Mouse (Mus musculus) frontal cortex, adult 2 months (tissue): ENCODE data around the gene Abcb8. TPM values are rescaled to one million over a fixed set of nuclear protein-coding genes. Genes with fewer than 3 reads are reported as not detected.

Experiments used
- DNase-seq, 2 experiments: peaks; one replicate each; pipeline ENCODE4 v3.0.0; 2022; ENCODE audit warnings: low spot score in 1 of 2; ENCODE audit errors: extremely low spot score in 1 of 2
- polyA plus RNA-seq: library from polyadenylated mRNA; depleted of rRNA; stranded (reverse); fragments of >200 nt; gene quantifications from 2 replicates; pipeline ENCODE4 v1.2.3, GENCODE M21; 2012

Gene Abcb8
- polyA plus RNA-seq, 1 experiment, result 53.9 TPM

DNA sequence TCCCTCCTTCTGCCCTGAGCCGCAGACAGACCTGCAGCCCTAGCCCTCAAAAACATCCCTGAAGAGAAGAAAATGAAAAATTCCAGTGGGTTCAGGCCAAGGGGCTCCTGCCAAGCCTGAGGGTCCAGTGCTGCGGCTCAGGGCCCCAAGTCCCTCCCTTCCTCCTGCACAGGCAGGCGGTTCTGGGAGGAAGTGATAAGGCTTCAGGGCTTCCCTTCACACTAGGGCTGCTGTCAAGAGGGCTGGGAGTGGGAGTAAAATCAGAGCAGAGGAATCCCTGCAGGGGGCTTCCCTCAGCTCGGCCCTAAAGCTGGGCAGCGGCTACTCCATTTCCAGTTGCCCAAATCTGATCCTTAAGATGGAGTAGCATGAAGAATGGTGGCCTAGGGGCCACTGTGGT lies 27.9 kb upstream of the Abcb8 start:
- DNase-seq, result no peak

DNA sequence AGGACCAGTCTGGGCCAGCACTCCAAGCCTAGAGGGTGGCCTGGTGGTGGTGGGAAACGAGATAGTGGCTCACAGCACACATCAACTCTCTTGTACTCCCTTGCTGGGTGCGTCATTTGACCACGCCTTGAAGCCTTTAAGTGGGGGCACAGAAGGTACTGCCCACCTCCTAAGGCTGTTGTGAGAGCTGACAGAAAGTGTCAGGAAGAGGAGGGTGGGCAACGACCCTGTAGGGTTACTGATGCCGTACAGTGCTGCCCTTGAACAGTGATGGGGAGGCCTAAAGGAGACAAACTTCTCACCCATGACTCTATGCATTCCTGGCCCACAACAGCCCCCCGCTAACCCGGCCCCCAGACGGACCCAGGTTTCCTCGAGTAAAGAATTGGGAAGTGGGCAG lies 27.0 kb upstream of the Abcb8 start:
- no peak for DNase-seq

DNA sequence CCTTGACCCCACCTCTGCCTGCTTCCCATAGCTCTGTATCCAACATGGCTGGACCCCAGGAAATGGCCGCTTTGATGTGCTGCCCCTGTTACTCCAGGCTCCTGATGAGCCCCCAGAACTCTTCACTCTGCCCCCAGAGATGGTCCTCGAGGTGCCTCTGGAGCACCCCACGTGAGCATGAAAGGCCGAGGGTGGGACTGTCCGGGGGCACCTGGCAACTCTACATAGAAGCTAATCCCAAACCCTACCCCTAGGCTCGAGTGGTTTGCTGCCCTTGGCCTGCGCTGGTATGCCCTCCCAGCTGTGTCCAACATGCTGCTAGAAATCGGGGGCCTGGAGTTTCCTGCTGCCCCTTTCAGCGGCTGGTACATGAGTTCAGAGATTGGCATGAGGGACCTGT lies 23.7 kb upstream of the Abcb8 start:
- DNase-seq, result no peak

DNA sequence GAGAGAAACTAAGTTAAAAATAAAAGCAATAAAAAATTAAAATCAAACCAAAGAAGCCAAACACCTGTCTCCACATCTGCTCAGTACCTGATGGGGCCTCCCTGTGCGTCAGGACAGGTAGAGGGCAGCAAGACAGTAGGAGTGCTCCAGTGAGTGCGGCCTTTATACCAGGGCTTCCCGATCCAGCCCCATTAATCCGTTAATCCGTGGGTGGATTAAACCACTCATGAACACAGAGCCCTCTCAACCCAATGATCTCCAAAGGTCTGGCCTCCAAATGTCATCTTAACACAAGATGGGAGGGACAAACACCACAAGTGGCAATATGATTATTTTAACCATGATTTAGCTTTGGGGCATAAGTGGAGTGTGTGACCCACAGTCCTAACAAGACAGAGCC lies 19.7 kb upstream of the Abcb8 start:
- no peak for DNase-seq

DNA sequence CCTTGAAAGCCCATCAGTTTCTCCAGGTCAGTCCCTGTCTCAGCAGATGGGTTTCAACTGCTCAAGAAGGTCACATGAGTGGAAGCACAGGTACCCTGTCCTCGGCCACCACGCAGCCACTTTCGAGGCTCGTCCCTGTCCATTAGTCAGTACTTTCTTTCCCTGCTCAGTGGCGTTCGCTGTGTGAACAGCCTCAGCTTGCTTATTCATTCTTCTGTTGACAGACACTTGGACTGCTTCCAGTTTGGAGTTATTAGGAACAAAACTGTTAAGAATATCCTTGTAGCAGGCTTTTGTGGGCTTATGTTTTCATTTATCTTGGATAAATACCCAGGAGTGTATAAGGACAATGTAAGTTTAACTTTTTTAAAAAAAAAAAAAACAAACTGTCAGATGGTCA lies 19.2 kb upstream of the Abcb8 start:
- DNase-seq, result no peak

DNA sequence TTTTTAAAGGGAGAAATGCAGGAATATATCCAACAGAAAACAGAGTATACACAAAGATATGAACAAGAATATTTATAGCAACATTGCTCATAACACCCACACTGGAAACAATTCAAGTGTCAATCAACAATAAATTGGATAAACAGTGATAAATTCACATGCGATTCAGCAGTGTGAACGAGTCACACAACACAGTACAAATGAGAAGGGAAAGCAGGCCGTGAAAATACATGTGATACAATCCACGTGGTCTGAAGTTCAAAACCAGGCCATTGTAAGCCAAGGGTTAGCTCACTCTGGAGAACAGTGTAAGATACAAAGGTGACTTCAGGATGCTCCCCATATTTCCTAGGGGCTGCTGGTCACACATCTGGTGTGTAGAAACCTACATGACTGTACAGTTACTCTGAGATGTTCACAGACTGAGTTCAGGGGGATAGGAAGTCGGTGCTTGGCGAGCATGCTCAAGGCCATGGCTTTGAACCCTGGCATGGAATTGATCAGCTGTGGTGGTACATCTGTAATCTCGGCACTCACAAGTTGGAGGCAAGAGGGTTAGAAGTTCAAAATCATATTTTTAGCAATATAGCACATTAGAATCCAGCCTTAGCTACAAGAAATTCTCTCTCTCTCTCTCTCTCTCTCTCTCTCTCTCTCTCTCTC lies 18.7 kb upstream of the Abcb8 start:
- no peak for DNase-seq

DNA sequence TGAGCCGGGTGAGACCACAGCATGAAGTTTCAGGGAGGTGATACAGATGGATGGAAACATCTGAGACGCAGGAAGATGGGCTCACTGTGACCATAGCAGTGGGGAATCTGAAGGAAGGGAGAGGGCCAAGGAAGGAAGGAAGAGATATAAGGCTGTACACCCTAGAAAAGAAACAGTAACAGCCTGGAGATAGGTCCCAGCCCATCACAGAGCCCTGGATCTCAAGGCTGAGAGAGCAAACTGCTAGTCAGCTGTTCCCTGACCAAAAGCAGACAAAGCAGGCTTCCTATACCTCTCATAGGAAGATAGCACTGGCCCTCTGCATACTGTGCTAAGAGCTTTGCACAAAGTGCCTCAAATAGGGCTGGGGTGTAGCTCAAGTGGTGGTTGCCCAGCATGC lies 14.8 kb upstream of the Abcb8 start:
- no peak for DNase-seq

DNA sequence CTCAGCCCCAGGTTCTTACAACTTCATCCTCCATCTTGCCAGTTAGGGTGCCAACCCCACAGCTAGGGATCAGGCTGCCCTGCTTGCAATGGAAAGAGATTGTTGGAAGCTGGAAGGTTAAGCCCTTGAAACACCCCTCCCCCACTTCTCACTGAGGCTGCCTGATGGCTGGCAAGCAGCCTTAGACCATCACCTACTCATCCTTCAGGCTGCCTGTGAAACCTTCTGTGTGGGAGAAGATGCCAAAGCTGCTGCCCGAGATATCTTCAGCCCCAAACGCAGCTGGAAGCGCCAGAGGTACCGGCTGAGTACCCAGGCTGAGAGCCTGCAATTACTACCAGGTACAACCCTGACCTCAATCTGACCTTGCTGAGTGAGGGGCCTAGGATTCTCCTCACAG lies 14.0 kb upstream of the Abcb8 start:
- DNase-seq, result peak in 1 of 2 experiments; percentile 47

DNA sequence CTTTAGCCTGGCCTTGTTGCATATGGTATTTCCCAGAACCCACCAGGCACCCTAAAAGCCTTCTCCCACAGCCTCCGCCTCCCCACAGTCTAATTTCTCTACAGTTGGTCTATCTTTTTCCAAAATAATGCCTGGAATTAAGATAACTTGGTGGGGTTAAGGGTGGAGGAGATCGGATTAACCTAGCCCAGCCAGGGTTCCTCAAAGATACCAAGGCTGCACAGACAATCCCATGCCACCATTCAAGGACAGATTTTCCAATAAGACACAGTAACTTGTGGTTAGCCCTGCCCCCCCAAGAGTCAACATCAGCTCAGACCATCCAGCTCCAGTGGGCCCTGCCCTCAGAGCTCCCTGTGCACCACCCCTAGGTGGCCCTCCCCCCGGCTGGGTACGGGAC lies 13.0 kb upstream of the Abcb8 start:
- DNase-seq, result no peak

DNA sequence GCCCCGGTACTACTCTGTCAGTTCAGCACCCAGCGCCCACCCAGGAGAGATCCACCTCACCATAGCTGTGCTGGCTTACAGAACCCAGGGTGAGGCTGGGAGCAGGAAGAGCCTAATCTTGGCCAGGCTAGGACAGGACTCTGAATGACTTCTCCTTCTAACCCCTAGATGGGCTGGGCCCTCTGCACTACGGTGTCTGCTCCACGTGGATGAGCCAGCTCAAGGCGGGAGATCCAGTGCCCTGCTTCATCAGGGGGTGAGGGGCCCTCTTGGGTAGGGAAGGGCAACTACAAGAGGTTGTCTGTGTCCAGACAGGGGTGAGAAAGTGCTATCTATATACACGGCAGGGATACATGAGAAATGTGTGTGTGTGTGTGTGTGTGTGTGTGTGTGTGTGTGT lies 12.0 kb upstream of the Abcb8 start:
- no peak for DNase-seq

DNA sequence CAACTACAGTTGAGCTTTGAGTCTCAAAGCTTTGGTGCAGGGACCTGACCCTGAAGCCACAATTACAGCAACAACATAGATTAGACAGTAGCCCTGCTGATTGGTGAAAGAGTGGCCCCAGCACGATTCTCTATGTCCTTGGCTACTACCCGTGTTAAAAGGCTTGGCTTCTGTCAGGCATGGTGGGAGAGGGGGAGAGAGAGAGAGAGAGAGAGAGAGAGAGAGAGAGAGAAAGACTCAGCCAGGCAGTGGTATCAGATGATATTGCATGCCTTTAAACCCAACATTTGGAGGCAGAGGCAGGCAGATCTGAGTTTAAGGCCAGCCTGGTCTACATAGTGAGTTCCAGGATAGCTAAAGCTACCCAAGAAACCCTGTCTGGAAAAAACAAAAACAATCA lies 11.5 kb upstream of the Abcb8 start:
- DNase-seq, result no peak

DNA sequence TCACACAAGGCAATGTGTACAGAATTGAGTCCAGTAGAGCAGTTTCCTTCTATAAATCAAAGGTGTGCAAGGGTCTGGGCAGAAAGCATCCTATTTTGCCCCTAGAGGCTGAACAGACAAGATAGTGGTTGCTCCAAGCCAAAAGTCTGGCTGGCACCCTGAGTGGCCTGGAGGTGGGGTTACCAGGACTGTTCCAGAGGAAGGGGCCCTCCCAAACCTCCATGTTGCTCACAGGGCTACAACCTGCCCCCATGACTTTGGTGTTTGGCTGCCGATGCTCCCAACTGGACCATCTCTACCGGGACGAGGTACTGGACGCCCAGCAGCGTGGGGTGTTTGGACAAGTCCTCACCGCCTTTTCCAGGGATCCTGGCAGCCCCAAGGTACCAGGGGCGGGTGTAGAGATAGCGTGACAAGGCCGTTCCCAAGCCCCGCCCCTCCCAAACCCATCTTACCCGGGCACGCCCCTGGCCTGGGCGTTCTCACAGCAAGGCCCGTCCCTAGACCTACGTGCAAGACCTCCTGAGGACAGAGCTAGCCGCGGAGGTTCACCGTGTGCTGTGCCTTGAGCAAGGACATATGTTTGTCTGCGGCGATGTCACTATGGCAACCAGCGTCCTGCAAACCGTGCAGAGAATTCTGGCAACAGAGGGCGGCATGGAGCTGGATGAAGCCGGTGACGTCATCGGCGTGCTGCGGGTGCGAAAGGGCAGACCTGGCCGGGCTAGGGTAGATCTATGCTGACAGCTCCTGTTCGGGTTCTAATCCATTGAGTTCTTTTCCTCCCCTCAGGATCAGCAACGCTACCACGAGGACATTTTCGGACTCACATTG lies 10.2 kb upstream of the Abcb8 start:
- DNase-seq, result peak; percentile 87 to 93

DNA sequence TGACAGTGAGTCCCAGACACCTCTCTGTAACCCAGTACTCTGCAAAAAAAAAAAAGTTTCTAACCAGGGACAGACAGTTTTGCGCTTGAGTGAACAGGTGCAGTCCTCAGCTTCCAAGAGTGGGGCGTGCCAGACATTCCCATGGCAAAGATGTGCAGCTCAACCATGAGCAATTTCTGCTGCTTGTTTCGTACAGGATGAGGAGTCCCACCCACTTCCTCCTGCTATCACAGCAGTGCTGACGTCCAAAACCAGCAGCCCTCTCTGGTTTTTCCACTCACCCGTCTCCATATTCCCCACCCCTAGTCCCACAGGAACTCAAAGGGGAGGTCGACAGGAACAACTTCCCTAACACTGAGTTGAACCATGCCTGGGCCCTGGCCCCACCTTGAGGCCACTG lies 9.1 kb upstream of the Abcb8 start:
- DNase-seq, result peak in 1 of 2 experiments; percentile 60

DNA sequence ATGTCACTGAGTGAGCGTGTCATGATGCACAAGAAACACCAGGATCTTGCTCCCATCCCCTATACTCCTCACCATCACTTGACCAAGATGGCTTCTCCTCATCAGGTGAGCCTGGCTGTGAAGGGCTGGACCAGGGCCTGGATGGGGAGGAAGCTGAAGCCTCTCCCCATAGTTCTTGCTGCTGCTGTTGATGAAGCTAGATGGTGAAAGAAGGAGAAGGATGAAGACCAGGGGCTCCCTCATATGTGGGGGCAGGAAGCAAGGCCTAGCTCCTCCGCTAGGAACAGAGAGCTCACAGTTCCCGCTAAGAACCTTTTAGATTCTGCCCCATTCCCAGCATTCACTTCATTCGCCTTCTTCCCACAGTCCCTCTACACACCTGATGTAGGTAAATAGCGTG lies 8.1 kb upstream of the Abcb8 start:
- DNase-seq, result no peak

DNA sequence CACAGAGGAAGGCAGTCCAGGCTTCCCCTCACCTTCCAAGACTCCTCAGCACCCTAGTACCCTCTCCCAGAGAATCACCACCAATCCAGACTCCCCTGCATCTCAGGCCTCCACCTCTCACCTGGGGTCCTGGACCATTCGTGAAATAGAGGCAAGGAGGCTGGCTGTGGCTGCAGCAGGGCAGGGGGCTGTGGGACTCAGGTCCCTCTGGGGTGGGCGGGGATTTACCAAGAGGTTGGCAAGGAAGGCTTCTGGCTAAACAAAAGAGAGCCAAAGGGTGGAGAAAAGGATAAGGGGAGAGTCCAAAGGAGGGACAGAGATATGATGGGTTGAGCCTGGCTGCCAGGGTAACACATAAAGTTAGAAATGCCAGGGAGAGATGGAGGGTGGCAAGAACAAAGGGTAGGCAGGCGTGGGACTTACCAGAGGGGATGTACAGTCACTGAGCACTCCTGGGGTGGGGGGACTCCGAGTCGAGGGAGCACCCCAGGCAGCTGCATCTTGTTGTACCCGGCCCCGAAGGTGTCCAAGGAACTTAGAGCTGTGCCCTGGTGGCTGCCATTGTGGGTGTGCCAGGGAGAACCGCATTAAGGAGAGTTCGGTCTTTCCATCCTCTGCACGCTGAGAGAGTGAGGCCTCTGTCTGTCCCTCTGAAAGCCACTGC lies 7.4 kb upstream of the Abcb8 start:
- no peak for DNase-seq

DNA sequence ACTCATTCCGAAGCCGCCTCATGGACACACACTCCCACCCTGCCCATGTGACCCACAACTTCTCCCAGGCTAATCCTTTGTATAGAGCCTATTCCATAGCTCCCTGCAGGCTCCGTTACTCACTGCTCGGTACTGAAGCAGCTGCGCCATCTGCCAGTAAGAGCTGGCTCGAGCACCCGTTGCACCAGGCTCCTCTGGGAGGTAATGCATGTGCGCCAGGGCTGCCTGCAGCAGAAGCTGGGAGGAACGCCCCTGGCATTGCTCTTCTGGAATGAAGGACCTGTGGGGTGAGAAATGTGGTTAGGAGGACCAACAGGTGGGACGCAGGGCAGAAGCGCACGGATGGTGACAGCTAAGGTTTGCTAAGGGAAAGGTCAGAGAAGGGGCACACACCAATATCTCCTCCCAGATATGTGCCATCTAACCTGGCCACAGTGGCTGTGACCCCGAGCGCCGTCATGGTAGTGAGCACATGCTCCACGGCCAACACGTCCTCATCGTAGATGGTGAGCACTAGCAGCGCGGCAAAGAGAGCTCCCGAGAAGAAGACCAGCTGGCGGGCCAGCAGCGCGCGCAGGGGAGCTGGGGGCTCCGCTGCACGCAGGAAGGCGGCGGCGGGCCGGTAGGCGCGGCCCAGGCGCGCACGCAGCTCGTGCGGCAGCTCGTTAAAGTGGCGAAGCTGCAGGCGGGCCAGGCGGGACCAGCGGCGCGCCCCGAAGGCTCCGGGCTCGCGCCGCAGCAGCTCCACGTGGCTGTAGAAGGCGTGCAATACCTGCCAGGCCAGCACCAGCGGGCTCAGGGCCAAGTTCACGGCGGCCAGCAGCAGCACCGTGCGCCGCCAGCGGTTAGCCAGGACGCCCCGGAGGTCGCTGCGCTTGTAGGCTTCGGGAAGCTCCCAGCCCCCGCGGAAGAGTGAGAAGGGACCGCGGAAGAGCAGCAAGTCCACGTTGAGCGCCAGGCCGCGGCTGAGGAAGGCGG lies 5.9 kb upstream of the Abcb8 start:
- peak in 1 of 2 experiments; percentile 79 for DNase-seq

DNA sequence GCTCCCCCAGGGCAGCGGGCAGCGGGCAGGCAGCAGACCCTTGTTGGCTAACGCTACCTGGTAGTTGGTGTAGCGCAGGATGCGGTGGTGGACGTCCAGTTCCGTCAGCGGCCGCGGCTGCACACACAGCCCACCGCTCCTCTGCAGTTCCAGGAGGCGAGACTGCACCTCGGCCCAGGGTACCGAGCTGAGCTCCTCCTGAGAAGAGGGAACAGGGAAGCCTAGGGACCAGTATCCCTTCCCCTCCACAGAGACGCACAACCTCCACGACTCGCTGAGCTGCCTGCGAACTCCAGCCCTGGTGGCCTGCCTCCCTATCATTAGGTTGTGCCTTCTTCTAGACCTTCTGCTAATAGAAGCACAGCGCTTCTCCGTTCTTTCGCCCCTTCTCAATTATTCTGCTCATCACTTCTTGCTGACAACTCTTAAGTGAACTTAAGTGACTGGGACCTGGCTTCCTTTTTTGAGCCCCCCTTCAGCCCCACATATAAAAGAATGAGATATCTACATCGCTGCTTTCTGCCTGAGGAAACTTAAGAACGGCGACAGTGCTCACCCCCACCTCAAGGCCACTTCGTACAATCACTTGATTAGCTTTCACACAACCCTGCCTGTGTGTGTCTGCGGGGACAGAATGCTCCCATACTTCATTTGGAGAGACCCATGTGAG lies 5.1 kb upstream of the Abcb8 start:
- no peak for DNase-seq

DNA sequence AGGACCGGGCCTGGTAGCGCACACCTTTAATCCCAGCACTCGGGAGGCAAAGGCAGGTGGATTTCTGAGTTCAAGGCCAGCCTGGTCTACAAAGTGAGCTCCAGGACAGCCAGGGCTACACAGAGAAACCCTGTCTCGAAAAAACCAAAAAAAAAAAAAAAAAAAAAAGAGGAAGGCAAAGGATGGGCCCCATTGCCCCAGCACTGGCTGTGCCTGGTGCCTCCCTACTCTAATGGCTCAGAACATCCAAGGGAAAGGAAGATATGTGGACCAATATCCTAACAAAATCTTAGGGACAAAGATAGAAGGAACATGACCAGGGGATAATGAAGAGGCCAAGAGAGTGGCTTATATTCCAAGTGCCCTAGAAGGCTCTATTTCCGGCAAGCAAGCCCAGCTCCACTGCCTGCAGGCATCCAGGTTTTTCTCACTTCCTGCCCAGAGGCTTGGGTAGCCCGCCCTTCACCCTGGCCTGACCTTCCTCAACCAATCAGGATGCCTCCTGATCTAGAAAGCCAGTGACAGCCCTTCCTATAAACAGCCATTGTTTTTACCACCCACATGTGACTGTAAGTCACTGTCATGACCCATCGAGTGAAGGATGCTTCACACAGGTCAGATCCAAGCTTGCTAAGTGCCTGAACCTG lies 4.3 kb upstream of the Abcb8 start:
- DNase-seq, result no peak

DNA sequence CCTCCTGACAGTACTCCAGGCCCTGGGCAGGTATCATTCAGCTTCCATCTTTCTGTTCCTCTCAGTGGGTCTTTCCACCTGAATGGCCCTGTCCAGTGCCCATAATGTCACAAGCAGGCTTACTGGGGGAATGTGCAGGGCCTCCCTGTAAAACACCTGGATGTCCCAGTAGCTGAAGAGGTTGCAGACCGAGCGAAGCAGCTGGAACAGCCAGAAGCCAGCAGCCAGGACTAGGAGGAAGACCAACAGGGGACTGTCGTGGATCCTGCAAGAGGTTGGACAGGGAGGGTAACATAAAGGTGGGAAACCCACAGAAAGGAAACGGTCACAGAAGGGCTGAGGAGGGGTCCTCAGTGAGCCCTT lies 3.8 kb upstream of the Abcb8 start:
- no peak for DNase-seq

DNA sequence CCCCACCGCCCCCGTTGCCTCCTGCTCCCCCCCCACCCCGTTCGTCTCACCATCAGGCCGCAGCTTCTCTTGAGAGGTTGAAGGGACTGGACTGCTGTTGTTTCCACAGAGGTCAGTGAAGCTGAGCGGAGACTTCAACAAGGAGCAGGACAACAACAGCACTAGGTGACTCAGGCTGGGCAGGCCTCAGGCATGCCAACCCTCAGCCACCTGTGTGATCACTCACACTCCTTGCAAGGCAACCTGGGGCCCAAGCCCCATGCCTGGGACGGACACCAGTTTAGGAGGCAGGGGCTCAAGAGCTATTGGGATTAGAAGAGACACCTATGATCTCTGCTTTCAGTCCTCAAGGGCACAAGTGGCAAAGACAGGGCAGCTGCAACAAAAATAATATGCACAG lies 1.6 kb upstream of the Abcb8 start, which contains the start of gene Atg9b:
Gene Atg9b, minus strand, starts transcription at position 280 of the 400 bp plus-strand sequence.
- DNase-seq, result no peak
